Mouse (Mus musculus): ENCODE data around the gene Crxos.

DNA sequence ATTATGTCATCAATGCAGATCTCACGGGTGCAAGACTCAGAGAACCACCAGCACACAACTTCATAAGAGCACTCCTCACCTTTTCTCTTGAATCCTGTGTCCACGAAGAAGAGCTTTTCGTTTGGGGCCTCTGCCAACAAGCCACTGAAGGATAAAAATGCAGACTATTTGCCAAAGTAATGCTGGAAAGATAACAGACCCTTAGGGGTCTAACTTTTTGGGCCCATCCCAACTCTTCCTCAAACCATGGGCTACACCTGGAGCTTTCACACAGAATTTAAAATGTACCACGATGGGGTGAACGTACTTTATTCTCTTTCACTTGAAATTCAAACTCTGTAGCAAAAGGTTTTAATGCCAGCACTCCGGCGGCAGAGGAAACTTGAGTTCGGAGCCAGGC lies 62.8 kb downstream of the Crxos start:
- TF ChIP-seq CTCF (IDR thresholded peaks at IDR 0.05; ENCODE audit: insufficient read depth, low read depth, low read length) (no peak), POLR2A (IDR thresholded peaks at IDR 0.05; ENCODE audit: insufficient read depth, low read depth, low read length) (no peak)

Measured in olfactory bulb, adult 2 months (tissue).